Comparison of ENCODE assay signal across 8 mouse cellular contexts in genomic region chr15:79661852-79662251, GRCm38 (mm10). TPM values are rescaled to one million over a fixed set of nuclear protein-coding genes. Genes with fewer than 3 reads are reported as not detected.
DNase-seq lines count a peak whose midpoint lies in the region; ATAC-seq and TF ChIP-seq lines count a peak whose summit lies in the region.
"Had no signal": no experiment of that assay in that cellular context is flagged by ENCODE, and none has a peak within 500 bp of the region (broad histone marks: within the 10 kb centered on the region; RNA-seq: fewer than 3 reads in every experiment).

No protein-coding gene starts in this region.

- peaks cover 6% of the 10 kb centered on the region; the same call in 1 of the 2 replicates for H3K9me3 ChIP-seq in hindbrain, embryonic 10.5 days
- no peaks in the 10 kb centered on the region; the same call in 1 of the 2 replicates for H3K9me3 ChIP-seq in hindbrain, embryonic 12.5 days (replicated peaks)
- H3K9me3 ChIP-seq in lung, postnatal 0 days (ENCODE audit: low read length) = no peaks in the 10 kb centered on the region

- no peak overlapping the region for H3K4me3 ChIP-seq in hindbrain, embryonic 10.5 days
- H3K4me3 ChIP-seq in hindbrain, embryonic 12.5 days = no peak overlapping the region
- H3K4me3 ChIP-seq in lung, postnatal 0 days (ENCODE audit: low read depth, low read length) = no peak overlapping the region
- H3K4me3 ChIP-seq: limb, embryonic 12.5 days had no signal

- peak; percentile 35 for DNase-seq in hindbrain, embryonic 10.5 days (ENCODE audit: low spot score)
- peak; percentile 54 to 70 for DNase-seq in CD8-positive naive resting alpha-beta T cell, adult 2 months (ENCODE audit: low read depth in 2 of 2, low spot score in 2 of 2)
- peak; percentile 57 for DNase-seq in T-cell, adult 2 months (ENCODE audit: low spot score)
- DNase-seq in lung, postnatal 0 days (ENCODE audit: low spot score) = no peak
- peak; percentile 80 for DNase-seq in thymus, postnatal 4 days

- H3K9ac ChIP-seq in hindbrain, embryonic 12.5 days = no peak overlapping the region
- H3K9ac ChIP-seq in lung, postnatal 0 days (replicated peaks; ENCODE audit: low read depth) = no peak overlapping the region
- H3K9ac ChIP-seq: limb, embryonic 12.5 days had no signal

- peak; percentile 63 for TF ChIP-seq CTCF in lung, postnatal 0 days (IDR thresholded peaks at IDR 0.05)

- no peak for TF ChIP-seq EP300 in lung, postnatal 0 days (IDR thresholded peaks at IDR 0.05)

- no peak for ATAC-seq in hindbrain, embryonic 12.5 days (ENCODE audit: low FRiP score)
- no peak for ATAC-seq in lung, postnatal 0 days
- no peak for ATAC-seq in granulocyte monocyte progenitor cell, adult 5-6 weeks (replicated peaks; ENCODE audit: poor library complexity, severe bottlenecking)

- no peak overlapping the region for H3K27ac ChIP-seq in hindbrain, embryonic 10.5 days
- no peak overlapping the region for H3K27ac ChIP-seq in hindbrain, embryonic 12.5 days
- no peak overlapping the region for H3K27ac ChIP-seq in lung, postnatal 0 days (ENCODE audit: low read length)
- H3K27ac ChIP-seq: limb, embryonic 12.5 days had no signal

- WGBS in hindbrain, embryonic 10.5 days = 74% methylated on average over 4 of the region's 4 CpGs
- 70% methylated on average over 4 of the region's 4 CpGs for WGBS in hindbrain, embryonic 12.5 days
- WGBS in lung, postnatal 0 days = 75% methylated on average over 4 of the region's 4 CpGs

- H3K4me1 ChIP-seq in hindbrain, embryonic 10.5 days (replicated peaks) = peaks cover 19% of the 10 kb centered on the region
- H3K4me1 ChIP-seq in hindbrain, embryonic 12.5 days = peaks cover 7% of the 10 kb centered on the region
- H3K4me1 ChIP-seq in lung, postnatal 0 days (ENCODE audit: insufficient read depth, low read depth, low read length) = peaks cover 4% of the 10 kb centered on the region; the same call in 1 of the 2 replicates

- no peaks in the 10 kb centered on the region for H3K27me3 ChIP-seq in hindbrain, embryonic 10.5 days (ENCODE audit: insufficient read depth, poor library complexity, severe bottlenecking)
- H3K27me3 ChIP-seq in hindbrain, embryonic 12.5 days = no peaks in the 10 kb centered on the region
- H3K27me3 ChIP-seq in lung, postnatal 0 days (replicated peaks; ENCODE audit: insufficient read depth, low read length) = no peaks in the 10 kb centered on the region
- H3K27me3 ChIP-seq: limb, embryonic 12.5 days had no signal

- H3K4me2 ChIP-seq in hindbrain, embryonic 12.5 days (replicated peaks) = no peak overlapping the region
- no peak overlapping the region for H3K4me2 ChIP-seq in lung, postnatal 0 days (replicated peaks; ENCODE audit: low read depth, low read length)
- H3K4me2 ChIP-seq: limb, embryonic 12.5 days had no signal

- H3K36me3 ChIP-seq in hindbrain, embryonic 10.5 days = peaks cover 55% of the 10 kb centered on the region
- peaks cover 34% of the 10 kb centered on the region for H3K36me3 ChIP-seq in hindbrain, embryonic 12.5 days
- no peaks in the 10 kb centered on the region; the same call in 1 of the 2 replicates for H3K36me3 ChIP-seq in lung, postnatal 0 days (ENCODE audit: insufficient read depth, low read length)

RNA-seq across cellular contexts. Expression of gene Cby1, which starts 2.9 kb away (rescaled TPM):
- polyA plus RNA-seq in hindbrain, embryonic 10.5 days (2016; fragmentation: Nextera tagmentation; extraction: Ambion mirVana) = 71.0 and 91.5 TPM in 2 replicates
- 63.7 and 69.0 TPM in 2 replicates for polyA plus RNA-seq in hindbrain, embryonic 12.5 days (2016; fragmentation: Nextera tagmentation; extraction: Ambion mirVana)
- polyA plus RNA-seq in lung, postnatal 0 days (2015; fragmentation: Nextera tagmentation; extraction: Ambion mirVana) = 43.5 and 45.3 TPM in 2 replicates
- 17.9 and 35.2 TPM in 2 replicates for total RNA-seq in granulocyte monocyte progenitor cell, adult 5-6 weeks (2014; fragmentation: Nextera tagmentation)
- total RNA-seq in granulocyte monocyte progenitor cell, adult 5-6 weeks (2017) = 32.0 and 45.5 TPM in 2 replicates

RNA-seq across cellular contexts. Expression of gene Fam227a, which starts 3.1 kb away (rescaled TPM):
- polyA plus RNA-seq in hindbrain, embryonic 10.5 days (2016; fragmentation: Nextera tagmentation; extraction: Ambion mirVana) = 2.2 and 2.4 TPM in 2 replicates
- polyA plus RNA-seq in hindbrain, embryonic 12.5 days (2016; fragmentation: Nextera tagmentation; extraction: Ambion mirVana) = 5.5 and 5.9 TPM in 2 replicates
- 1.2 and 1.3 TPM in 2 replicates for polyA plus RNA-seq in lung, postnatal 0 days (2015; fragmentation: Nextera tagmentation; extraction: Ambion mirVana)
- total RNA-seq in granulocyte monocyte progenitor cell, adult 5-6 weeks (2014; fragmentation: Nextera tagmentation) = 0.85 and 6.5 TPM in 2 replicates
- 1.8 and 2.3 TPM in 2 replicates for total RNA-seq in granulocyte monocyte progenitor cell, adult 5-6 weeks (2017)

RNA-seq across cellular contexts. Expression of gene Tomm22, which starts 8.8 kb away (rescaled TPM):
- polyA plus RNA-seq in hindbrain, embryonic 10.5 days (2016; fragmentation: Nextera tagmentation; extraction: Ambion mirVana) = 280 and 301 TPM in 2 replicates
- polyA plus RNA-seq in hindbrain, embryonic 12.5 days (2016; fragmentation: Nextera tagmentation; extraction: Ambion mirVana) = 239 and 249 TPM in 2 replicates
- polyA plus RNA-seq in lung, postnatal 0 days (2015; fragmentation: Nextera tagmentation; extraction: Ambion mirVana) = 167 and 168 TPM in 2 replicates
- total RNA-seq in granulocyte monocyte progenitor cell, adult 5-6 weeks (2014; fragmentation: Nextera tagmentation) = 146 and 147 TPM in 2 replicates
- 88.0 and 117 TPM in 2 replicates for total RNA-seq in granulocyte monocyte progenitor cell, adult 5-6 weeks (2017)

RNA-seq across cellular contexts. Expression of gene Josd1, which starts 25.9 kb away (rescaled TPM):
- 18.6 and 20.7 TPM in 2 replicates for polyA plus RNA-seq in hindbrain, embryonic 10.5 days (2016; fragmentation: Nextera tagmentation; extraction: Ambion mirVana)
- polyA plus RNA-seq in hindbrain, embryonic 12.5 days (2016; fragmentation: Nextera tagmentation; extraction: Ambion mirVana) = 29.0 and 29.7 TPM in 2 replicates
- 12.7 and 13.9 TPM in 2 replicates for polyA plus RNA-seq in lung, postnatal 0 days (2015; fragmentation: Nextera tagmentation; extraction: Ambion mirVana)
- 22.7 and 24.9 TPM in 2 replicates for total RNA-seq in granulocyte monocyte progenitor cell, adult 5-6 weeks (2014; fragmentation: Nextera tagmentation)
- 19.2 and 23.6 TPM in 2 replicates for total RNA-seq in granulocyte monocyte progenitor cell, adult 5-6 weeks (2017)

RNA-seq across cellular contexts. Expression of gene Gtpbp1, which starts 28.8 kb away (rescaled TPM):
- 44.7 and 44.8 TPM in 2 replicates for polyA plus RNA-seq in hindbrain, embryonic 10.5 days (2016; fragmentation: Nextera tagmentation; extraction: Ambion mirVana)
- 41.4 and 45.5 TPM in 2 replicates for polyA plus RNA-seq in hindbrain, embryonic 12.5 days (2016; fragmentation: Nextera tagmentation; extraction: Ambion mirVana)
- 16.9 and 17.9 TPM in 2 replicates for polyA plus RNA-seq in lung, postnatal 0 days (2015; fragmentation: Nextera tagmentation; extraction: Ambion mirVana)
- total RNA-seq in granulocyte monocyte progenitor cell, adult 5-6 weeks (2014; fragmentation: Nextera tagmentation) = 45.8 and 52.4 TPM in 2 replicates
- total RNA-seq in granulocyte monocyte progenitor cell, adult 5-6 weeks (2017) = 47.0 and 59.9 TPM in 2 replicates
